28 mouse cellular contexts compared by ENCODE assay signal in genomic region chr6:28329002-28329596, GRCm38 (mm10).
DNase-seq lines count a peak whose midpoint lies in the region; ATAC-seq and TF ChIP-seq lines count a peak whose summit lies in the region.
"Had no signal": no experiment of that assay in that cellular context is flagged by ENCODE, and none has a peak within 500 bp of the region (broad histone marks: within the 10 kb centered on the region; RNA-seq: fewer than 3 reads in every experiment).

No protein-coding gene starts in this region.

- TF ChIP-seq EP300 in stomach, postnatal 0 days (optimal IDR thresholded peaks at IDR 0.05), result no peak

- no peaks in the 10 kb centered on the region for H3K36me3 ChIP-seq in hindbrain, embryonic 11.5 days (ENCODE audit: control insufficient read depth, insufficient read depth, low read length)
- H3K36me3 ChIP-seq in hindbrain, embryonic 10.5 days, result no peaks in the 10 kb centered on the region
- no peaks in the 10 kb centered on the region for H3K36me3 ChIP-seq in hindbrain, embryonic 13.5 days
- no peaks in the 10 kb centered on the region for H3K36me3 ChIP-seq in midbrain, embryonic 14.5 days (ENCODE audit: control insufficient read depth, insufficient read depth, low read length)
- H3K36me3 ChIP-seq in stomach, postnatal 0 days (ENCODE audit: control insufficient read depth, insufficient read depth, low read length), result no peaks in the 10 kb centered on the region
- H3K36me3 ChIP-seq: embryonic facial prominence, embryonic 15.5 days; forebrain, embryonic 15.5 days; hindbrain, embryonic 15.5 days; limb, embryonic 12.5 days; liver, embryonic 12.5 days; stomach, embryonic 15.5 days had no signal

- 53% methylated on average over 10 of the region's 10 CpGs for WGBS in hindbrain, embryonic 11.5 days
- 64% methylated on average over 10 of the region's 10 CpGs for whole genome bisulfite sequencing in hindbrain, embryonic 10.5 days
- 47% methylated on average over 10 of the region's 10 CpGs for WGBS in hindbrain, embryonic 13.5 days
- WGBS in midbrain, embryonic 14.5 days, result 38% methylated on average over 10 of the region's 10 CpGs
- WGBS in stomach, postnatal 0 days, result 48% methylated on average over 10 of the region's 10 CpGs

- no peak for TF ChIP-seq CTCF in stomach, postnatal 0 days (IDR thresholded peaks at IDR 0.05; ENCODE audit: low read depth)

- H3K4me2 ChIP-seq in hindbrain, embryonic 11.5 days (replicated peaks; ENCODE audit: low read depth, low read length), result no peak overlapping the region
- 0 out of 2 replicates have a peak overlapping the region, but pooled peaks have one; percentile 1 for H3K4me2 ChIP-seq in hindbrain, embryonic 13.5 days
- peak overlapping the region; percentile 30; the same call in 1 of the 2 replicates for H3K4me2 ChIP-seq in midbrain, embryonic 14.5 days (ENCODE audit: low read length)
- H3K4me2 ChIP-seq in stomach, postnatal 0 days (replicated peaks; ENCODE audit: low read depth), result no peak overlapping the region
- H3K4me2 ChIP-seq: embryonic facial prominence, embryonic 15.5 days; forebrain, embryonic 15.5 days; heart, embryonic 11.5 days; hindbrain, embryonic 15.5 days; limb, embryonic 12.5 days; liver, embryonic 12.5 days; stomach, embryonic 15.5 days had no signal

- peak; percentile 69 for ATAC-seq in hindbrain, embryonic 11.5 days (ENCODE audit: low FRiP score)
- ATAC-seq in hindbrain, embryonic 13.5 days (ENCODE audit: low FRiP score), result peak; percentile 65
- ATAC-seq in midbrain, embryonic 14.5 days (ENCODE audit: low FRiP score, low TSS enrichment), result no peak; the same call in 1 of the 2 replicates
- no peak for ATAC-seq in stomach, postnatal 0 days (ENCODE audit: low FRiP score, low TSS enrichment)
- ATAC-seq: CD4-positive, CD25-positive, alpha-beta regulatory T cell, adult 4 months; forebrain, embryonic 15.5 days; intestine, embryonic 16.5 days; liver, embryonic 12.5 days had no signal

- no peaks in the 10 kb centered on the region for H3K4me1 ChIP-seq in hindbrain, embryonic 11.5 days (replicated peaks; ENCODE audit: control insufficient read depth, insufficient read depth, low read length)
- peaks cover 4% of the 10 kb centered on the region for H3K4me1 ChIP-seq in hindbrain, embryonic 10.5 days (replicated peaks)
- H3K4me1 ChIP-seq in hindbrain, embryonic 13.5 days (replicated peaks), result peaks cover 7% of the 10 kb centered on the region; the same call in 1 of the 2 replicates
- H3K4me1 ChIP-seq in midbrain, embryonic 14.5 days (ENCODE audit: control insufficient read depth, insufficient read depth, low read length), result peaks cover 8% of the 10 kb centered on the region; the same call in 1 of the 2 replicates
- no peaks in the 10 kb centered on the region for H3K4me1 ChIP-seq in stomach, postnatal 0 days (replicated peaks; ENCODE audit: control insufficient read depth, insufficient read depth)
- H3K4me1 ChIP-seq: embryonic facial prominence, embryonic 15.5 days; forebrain, embryonic 15.5 days; limb, embryonic 12.5 days; liver, embryonic 12.5 days; stomach, embryonic 15.5 days had no signal

- H3K27ac ChIP-seq in hindbrain, embryonic 11.5 days (ENCODE audit: low read depth, low read length), result no peak overlapping the region
- no peak overlapping the region for H3K27ac ChIP-seq in hindbrain, embryonic 10.5 days
- H3K27ac ChIP-seq in hindbrain, embryonic 13.5 days, result no peak overlapping the region
- no peak overlapping the region for H3K27ac ChIP-seq in midbrain, embryonic 14.5 days (replicated peaks; ENCODE audit: low read depth, low read length)
- no peak overlapping the region for H3K27ac ChIP-seq in stomach, postnatal 0 days (replicated peaks)
- H3K27ac ChIP-seq: embryonic facial prominence, embryonic 15.5 days; forebrain, embryonic 15.5 days; hindbrain, embryonic 15.5 days; limb, embryonic 12.5 days; liver, embryonic 12.5 days; stomach, embryonic 15.5 days had no signal

- H3K4me3 ChIP-seq in hindbrain, embryonic 11.5 days (ENCODE audit: low read depth, low read length), result no peak overlapping the region
- H3K4me3 ChIP-seq in hindbrain, embryonic 10.5 days, result no peak overlapping the region
- H3K4me3 ChIP-seq in hindbrain, embryonic 13.5 days, result no peak overlapping the region
- no peak overlapping the region for H3K4me3 ChIP-seq in midbrain, embryonic 14.5 days (replicated peaks; ENCODE audit: low read depth, low read length)
- H3K4me3 ChIP-seq in stomach, postnatal 0 days (ENCODE audit: low read depth, low read length), result no peak overlapping the region
- H3K4me3 ChIP-seq: embryonic facial prominence, embryonic 15.5 days; forebrain, embryonic 15.5 days; hindbrain, embryonic 15.5 days; limb, embryonic 12.5 days; liver, embryonic 12.5 days; stomach, embryonic 15.5 days had no signal

- H3K27me3 ChIP-seq in hindbrain, embryonic 11.5 days (ENCODE audit: control insufficient read depth, insufficient read depth, low read length), result no peaks in the 10 kb centered on the region
- H3K27me3 ChIP-seq in hindbrain, embryonic 10.5 days (ENCODE audit: insufficient read depth, poor library complexity, severe bottlenecking), result no peaks in the 10 kb centered on the region
- H3K27me3 ChIP-seq in hindbrain, embryonic 13.5 days, result no peaks in the 10 kb centered on the region
- no peaks in the 10 kb centered on the region for H3K27me3 ChIP-seq in midbrain, embryonic 14.5 days (ENCODE audit: control insufficient read depth, insufficient read depth, low read length)
- H3K27me3 ChIP-seq in stomach, postnatal 0 days (ENCODE audit: control insufficient read depth, insufficient read depth, low read length), result no peaks in the 10 kb centered on the region
- H3K27me3 ChIP-seq: embryonic facial prominence, embryonic 15.5 days; forebrain, embryonic 15.5 days; hindbrain, embryonic 15.5 days; limb, embryonic 12.5 days; liver, embryonic 12.5 days; stomach, embryonic 15.5 days had no signal

- no peak overlapping the region for H3K9ac ChIP-seq in hindbrain, embryonic 11.5 days (ENCODE audit: low read depth, low read length)
- H3K9ac ChIP-seq in hindbrain, embryonic 13.5 days, result no peak overlapping the region
- no peak overlapping the region for H3K9ac ChIP-seq in midbrain, embryonic 14.5 days (replicated peaks; ENCODE audit: low read length)
- H3K9ac ChIP-seq in stomach, postnatal 0 days (ENCODE audit: low read length), result no peak overlapping the region
- H3K9ac ChIP-seq: embryonic facial prominence, embryonic 15.5 days; forebrain, embryonic 15.5 days; hindbrain, embryonic 15.5 days; limb, embryonic 12.5 days; liver, embryonic 12.5 days; stomach, embryonic 15.5 days had no signal

- no peaks in the 10 kb centered on the region for H3K9me3 ChIP-seq in hindbrain, embryonic 11.5 days (ENCODE audit: control insufficient read depth, low read length)
- no peaks in the 10 kb centered on the region for H3K9me3 ChIP-seq in hindbrain, embryonic 10.5 days
- H3K9me3 ChIP-seq in hindbrain, embryonic 13.5 days, result no peaks in the 10 kb centered on the region
- no peaks in the 10 kb centered on the region for H3K9me3 ChIP-seq in midbrain, embryonic 14.5 days (ENCODE audit: control insufficient read depth, low read length)
- no peaks in the 10 kb centered on the region for H3K9me3 ChIP-seq in stomach, postnatal 0 days (ENCODE audit: control insufficient read depth, low read length)
- H3K9me3 ChIP-seq: embryonic facial prominence, embryonic 15.5 days; forebrain, embryonic 15.5 days; hindbrain, embryonic 15.5 days; limb, embryonic 12.5 days; liver, embryonic 12.5 days; stomach, embryonic 15.5 days had no signal

- peak; percentile 21 for DNase-seq in hindbrain, embryonic 11.5 days (ENCODE audit: low spot score)
- DNase-seq in hindbrain, embryonic 10.5 days (ENCODE audit: low spot score), result no peak
- DNase-seq in midbrain, embryonic 14.5 days, result peak; percentile 47
- DNase-seq in thymus, postnatal 25 days, result no peak
- DNase-seq in stomach, postnatal 0 days (ENCODE audit: low spot score), result no peak
- no peak for DNase-seq in testis, postnatal 14 days (ENCODE audit: low spot score)
- DNase-seq: adrenal gland, adult 8-10 months; cerebellum, adult 18-20 months; cerebellum, postnatal 14 days; gastrocnemius, postnatal 10 days; heart, adult 11 months; heart, postnatal 10 days; kidney, adult 9 months; kidney, postnatal 25 days; layer of hippocampus, postnatal 36 days; lung, adult 18-20 months; lung, postnatal 10 days; thymus, adult 2 months had no signal

Comparison
In these comparisons a context has a peak if more than half of its experiments do, and no peak if none do; other contexts are left out.
1. DNase-seq: peak in hindbrain, embryonic 11.5 days (single experiment) and midbrain, embryonic 14.5 days (single experiment); none in hindbrain, embryonic 10.5 days (single experiment), thymus, postnatal 25 days (single experiment), stomach, postnatal 0 days (single experiment) and testis, postnatal 14 days (single experiment).
2. H3K4me2 ChIP-seq: peak in hindbrain, embryonic 13.5 days (single experiment) and midbrain, embryonic 14.5 days (single experiment); none in hindbrain, embryonic 11.5 days (single experiment) and stomach, postnatal 0 days (single experiment).
3. ATAC-seq: peak in hindbrain, embryonic 11.5 days (single experiment) and hindbrain, embryonic 13.5 days (single experiment); none in midbrain, embryonic 14.5 days (single experiment) and stomach, postnatal 0 days (single experiment).